Mouse (Mus musculus) forebrain, postnatal 0 days (tissue): ENCODE measurements at regions not wholly inside any gene's neighbourhood (a gene's known extent, or its start where the extent isn't known, plus 50 kb on each side); places are given as distances from the start of the nearest gene placed in this dataset.

Experiments used
- ATAC-seq: fragments of 200-750 bp; cut with Nextera tagmentation; 2 replicates; pipeline ENCODE4 v1.8.0; 2017; ENCODE audit warnings: mild to moderate bottlenecking, moderate library complexity
- DNase-seq: peaks from one replicate; pipeline ENCODE4 v3.0.0-alpha.2; 2015
- H3K27ac ChIP-seq: fragments of 300-500 bp; sonication (generic); 2 replicates; pipeline ENCODE4 v1.5.1; 2014; ENCODE audit warnings: low read depth, mild to moderate bottlenecking, antibody characterized with exemption, low read length, moderate library complexity, mixed read lengths
- H3K27me3 ChIP-seq: fragments of 300-500 bp; sonication (generic); 2 replicates; pipeline ENCODE4 v1.6.1; 2014; ENCODE audit warnings: mild to moderate bottlenecking, low read length, mixed read lengths; ENCODE audit not compliant: insufficient read depth
- H3K36me3 ChIP-seq: fragments of 300-500 bp; sonication (generic); 2 replicates; pipeline ENCODE4 v1.6.1; 2014; ENCODE audit warnings: mild to moderate bottlenecking, moderate library complexity; ENCODE audit not compliant: insufficient read depth
- H3K4me1 ChIP-seq: fragments of 300-500 bp; sonication (generic); 2 replicates; pipeline ENCODE4 v1.6.1; 2014; ENCODE audit warnings: antibody characterized with exemption; ENCODE audit not compliant: insufficient read depth
- H3K4me2 ChIP-seq: fragments of 300-500 bp; sonication (generic); 2 replicates; pipeline ENCODE4 v1.6.1; 2014; ENCODE audit warnings: low read depth, mild to moderate bottlenecking, moderate library complexity
- H3K4me3 ChIP-seq: fragments of 300-500 bp; sonication (generic); 2 replicates; pipeline ENCODE4 v1.5.1; 2014; ENCODE audit warnings: low read depth, low read length, mixed read lengths
- H3K9ac ChIP-seq: fragments of 300-500 bp; sonication (generic); 2 replicates; pipeline ENCODE4 v1.6.1; 2014; ENCODE audit warnings: mild to moderate bottlenecking
- H3K9me3 ChIP-seq: fragments of 300-500 bp; sonication (generic); 2 replicates; pipeline ENCODE4 v1.6.1; 2016; ENCODE audit warnings: low read length
- CTCF ChIP-seq: sonication (generic); IDR thresholded peaks from 2 replicates; pipeline ENCODE4 v1.5.1; 2016; ENCODE audit warnings: antibody characterized with exemption, control low read depth, low read depth
- WGBS: fragments of 180-500 bp; shearing (Covaris S2); extraction: QIAGEN DNeasy Blood & Tissue Kit; methylation state at CpG from one replicate; pipeline ENCODE4 v1.1.7; 2014; 5-methylcytosine and 5-hydroxymethylcytosine counted together

DNA sequence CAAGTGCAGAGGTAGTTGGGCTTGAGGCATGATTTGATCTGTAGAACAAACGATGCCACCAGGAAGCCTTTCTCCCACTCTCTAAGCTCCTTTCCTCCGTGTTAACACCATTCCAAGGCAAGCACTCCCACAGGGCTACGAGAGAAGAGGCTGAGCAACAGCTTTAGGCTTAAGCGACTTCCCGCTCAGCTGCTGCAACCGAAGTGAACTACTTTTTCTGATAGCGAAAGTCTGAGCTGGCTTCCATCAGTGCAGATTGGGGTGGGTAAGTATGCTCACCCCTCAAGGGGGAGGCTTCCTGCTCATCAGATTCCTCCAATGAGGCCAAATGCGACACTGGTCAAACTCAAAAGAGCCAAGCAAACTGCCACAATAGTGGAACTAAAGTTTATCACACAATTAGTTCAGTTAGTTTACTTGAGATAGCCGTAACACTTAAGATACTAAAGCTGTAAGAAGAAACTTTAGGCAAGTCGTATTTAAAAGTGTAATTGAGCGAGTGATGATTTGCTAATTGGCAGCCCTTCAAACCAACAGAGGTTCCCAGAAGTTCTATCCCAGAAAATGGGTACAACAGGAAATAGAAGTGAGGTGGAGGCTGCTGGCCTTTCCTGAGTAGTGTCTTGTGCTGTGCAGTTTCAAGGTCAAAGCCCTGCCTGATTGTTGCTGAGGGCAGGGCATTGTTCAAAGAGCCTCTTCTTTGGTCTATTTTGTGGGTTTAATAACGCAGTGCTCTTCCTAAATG is 115.9 kb upstream of the 9330182O14Rik start:
- DNase-seq (peak; percentile 19), ATAC-seq (peak; percentile 29; the same call in 1 of the 2 replicates)
- Histone ChIP-seq H3K9me3 (no peaks in the 10 kb centered on the region), H3K4me2 (peak overlapping the region; percentile 17), H3K27ac (no peak overlapping the region), H3K36me3 (no peaks in the 10 kb centered on the region), H3K27me3 (no peaks in the 10 kb centered on the region), H3K9ac (no peak overlapping the region), H3K4me3 (no peak overlapping the region), H3K4me1 (0 out of 2 replicates have a peak, but pooled peaks cover 7% of the 10 kb centered on the region)
- TF ChIP-seq CTCF = no peak
- WGBS = 10% methylated on average over 12 of the region's 12 CpGs

GRCm38 (mm10) chr15:40018792-40019151 is 115.4 kb upstream of the 9330182O14Rik start:
- TF ChIP-seq CTCF = no peak
- WGBS = 22% methylated on average over 8 of the region's 8 CpGs
- peak; percentile 66 for ATAC-seq

DNA sequence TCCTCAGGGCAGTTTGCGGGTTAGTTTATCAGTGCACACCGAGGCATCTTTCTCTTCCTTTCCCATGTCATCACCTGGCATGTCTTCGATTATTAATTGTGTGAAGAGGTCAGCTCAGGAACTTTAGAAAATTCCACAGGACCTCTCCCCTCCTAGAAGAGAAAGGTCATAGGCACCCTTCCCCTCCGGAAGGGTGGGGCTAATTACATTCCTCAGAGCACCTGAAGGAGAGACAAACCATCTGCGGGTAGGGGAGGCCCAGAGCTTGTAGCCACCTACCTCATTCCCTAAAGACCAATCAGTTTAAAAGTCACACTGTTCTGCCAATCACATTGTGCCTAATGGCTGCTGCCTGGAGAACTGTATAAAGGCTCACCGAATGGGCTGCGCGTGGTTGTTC is 114.9 kb upstream of the 9330182O14Rik start:
- Histone ChIP-seq H3K27me3 (no peaks in the 10 kb centered on the region), H3K4me3 (no peak overlapping the region), H3K9me3 (no peaks in the 10 kb centered on the region), H3K4me1 (0 out of 2 replicates have a peak, but pooled peaks cover 7% of the 10 kb centered on the region), H3K36me3 (no peaks in the 10 kb centered on the region), H3K27ac (no peak overlapping the region), H3K9ac (no peak overlapping the region), H3K4me2 (no peak overlapping the region)
- TF ChIP-seq CTCF = no peak
- ATAC-seq (no peak), DNase-seq (no peak)
- whole genome bisulfite sequencing = 86% methylated on average over 8 of the region's 8 CpGs

More at GRCm38 (mm10) chr15:40018792-40019151, 115.4 kb upstream of the 9330182O14Rik start:
- peak; percentile 37 for DNase-seq
- Histone ChIP-seq H3K4me3 (no peak overlapping the region), H3K27me3 (no peaks in the 10 kb centered on the region), H3K9me3 (no peaks in the 10 kb centered on the region), H3K27ac (no peak overlapping the region), H3K4me1 (0 out of 2 replicates have a peak, but pooled peaks cover 7% of the 10 kb centered on the region), H3K36me3 (no peaks in the 10 kb centered on the region), H3K4me2 (no peak overlapping the region), H3K9ac (no peak overlapping the region)

DNA sequence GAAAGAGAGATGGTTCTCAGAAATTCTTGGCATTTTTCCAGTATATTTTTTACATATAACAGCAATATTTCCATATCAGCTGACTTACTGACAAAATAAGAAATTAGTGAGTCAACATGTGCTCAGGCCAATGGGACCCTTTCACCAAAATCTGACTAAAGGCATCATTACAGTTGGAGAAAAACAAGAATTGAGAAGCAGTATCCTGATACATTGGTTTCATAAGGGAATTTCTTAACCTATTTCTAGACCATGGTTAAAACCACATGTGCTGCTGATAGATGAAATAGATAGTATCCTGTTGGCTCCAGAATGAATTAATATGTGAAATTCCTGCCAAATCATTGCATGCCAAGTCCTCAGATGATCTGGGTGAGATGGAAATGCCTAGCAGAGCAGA is 114.1 kb upstream of the 9330182O14Rik start:
- H3K4me2 ChIP-seq = no peak overlapping the region
- no peak overlapping the region for H3K9ac ChIP-seq
- H3K36me3 ChIP-seq = no peaks in the 10 kb centered on the region
- TF ChIP-seq CTCF = no peak
- H3K27ac ChIP-seq = no peak overlapping the region
- DNase-seq (no peak), ATAC-seq (no peak)
- no peak overlapping the region for H3K4me3 ChIP-seq
- 0 out of 2 replicates have a peak, but pooled peaks cover 7% of the 10 kb centered on the region for H3K4me1 ChIP-seq
- no peaks in the 10 kb centered on the region for H3K9me3 ChIP-seq
- no peaks in the 10 kb centered on the region for H3K27me3 ChIP-seq

DNA sequence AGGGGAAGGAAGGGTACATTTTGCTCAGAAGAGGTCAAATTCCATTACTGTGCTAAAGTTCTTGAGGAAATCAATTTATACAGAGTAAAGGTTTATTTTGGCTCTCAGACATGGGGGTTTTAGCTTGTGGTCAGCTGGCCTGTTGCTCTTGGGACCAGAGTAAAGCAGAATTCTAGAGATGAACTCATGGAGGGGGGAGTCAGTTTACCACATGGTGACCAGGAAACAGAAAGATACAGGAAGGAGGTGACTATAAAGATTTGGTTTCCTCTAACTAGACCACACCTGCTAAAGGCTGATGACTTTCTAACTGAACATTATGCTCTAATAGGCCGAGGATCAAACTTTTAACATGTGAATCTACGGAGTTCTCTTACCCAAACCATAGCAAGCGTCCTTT is 113.5 kb upstream of the 9330182O14Rik start:
- WGBS = 92% methylated on average over 3 of the region's 3 CpGs
- DNase-seq (no peak), ATAC-seq (no peak)
- Histone ChIP-seq H3K9ac (no peak overlapping the region), H3K4me3 (no peak overlapping the region), H3K27ac (no peak overlapping the region), H3K27me3 (no peaks in the 10 kb centered on the region), H3K36me3 (no peaks in the 10 kb centered on the region), H3K4me1 (0 out of 2 replicates have a peak, but pooled peaks cover 7% of the 10 kb centered on the region), H3K9me3 (no peaks in the 10 kb centered on the region), H3K4me2 (no peak overlapping the region)
- no peak for TF ChIP-seq CTCF

GRCm38 (mm10) chr15:40023195-40023594 is 111.0 kb upstream of the 9330182O14Rik start:
- Histone ChIP-seq H3K27ac (no peak overlapping the region), H3K9me3 (no peaks in the 10 kb centered on the region), H3K4me3 (no peak overlapping the region), H3K36me3 (no peaks in the 10 kb centered on the region), H3K27me3 (no peaks in the 10 kb centered on the region), H3K4me1 (0 out of 2 replicates have a peak, but pooled peaks cover 4% of the 10 kb centered on the region), H3K4me2 (no peak overlapping the region), H3K9ac (no peak overlapping the region)
- no peak for DNase-seq
- no peak for ATAC-seq
- TF ChIP-seq CTCF = no peak
- WGBS = 97% methylated on average over 3 of the region's 3 CpGs

GRCm38 (mm10) chr15:40032088-40032487 is 102.1 kb upstream of the 9330182O14Rik start:
- no peak overlapping the region for H3K9ac ChIP-seq
- DNase-seq = no peak

More at GRCm38 (mm10) chr15:40032088-40032487, 102.1 kb upstream of the 9330182O14Rik start:
- ATAC-seq = no peak
- Histone ChIP-seq H3K36me3 (no peaks in the 10 kb centered on the region), H3K4me2 (no peak overlapping the region), H3K27me3 (no peaks in the 10 kb centered on the region), H3K4me3 (no peak overlapping the region), H3K9me3 (no peaks in the 10 kb centered on the region), H3K27ac (no peak overlapping the region), H3K4me1 (no peaks in the 10 kb centered on the region)
- no peak for TF ChIP-seq CTCF
